1 mouse cellular context compared by ENCODE assay signal in the genomic region with DNA sequence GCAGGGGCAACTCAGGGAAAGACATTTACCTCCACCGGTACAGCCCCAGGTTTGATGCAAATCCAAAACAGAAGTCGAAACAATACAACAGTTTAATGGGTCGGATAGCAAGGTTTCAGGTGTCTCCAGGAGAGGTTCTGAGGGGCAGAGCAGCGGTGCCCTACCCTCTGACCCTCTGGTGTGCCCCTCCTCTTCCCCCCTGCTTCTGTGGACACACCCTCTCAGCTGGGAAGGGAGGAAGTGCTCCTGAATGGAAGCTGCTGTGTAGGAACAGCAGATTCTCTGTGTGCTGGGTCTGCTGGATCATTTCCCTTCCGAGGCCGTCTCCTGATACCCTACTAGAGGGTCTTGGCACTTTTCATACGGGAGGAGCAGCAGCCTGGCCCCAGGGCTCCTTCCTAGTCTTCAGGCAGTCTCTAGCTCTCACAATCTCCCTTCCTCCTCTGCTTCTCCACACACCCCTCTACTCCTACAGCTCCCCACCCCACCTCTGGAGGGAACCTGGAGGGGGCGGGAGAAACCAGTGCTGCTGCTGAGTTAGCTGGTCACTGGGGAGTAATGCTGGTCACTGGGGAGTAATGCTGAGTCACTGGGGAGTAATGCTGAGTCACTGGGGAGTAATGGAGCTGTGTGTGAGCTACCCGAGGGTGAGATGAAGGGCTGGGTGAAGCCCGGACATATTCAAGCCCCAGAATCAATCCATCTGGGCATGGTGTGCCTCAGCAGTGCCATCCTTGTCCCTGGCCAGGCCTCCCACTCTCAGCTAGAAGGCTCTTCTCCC.
TF ChIP-seq lines count a peak whose summit lies in the region.

No protein-coding gene starts in this region.

TF ChIP-seq in MEL, 35 proteins besides CTCF, POLR2A, EP300 and RAD21:
- TF ChIP-seq MAFK (IDR thresholded peaks at IDR 0.05; ENCODE audit: borderline replicate concordance, low read depth, low read length) (peak; percentile 38; the same call in 1 of the 2 replicates), E2F4 (IDR thresholded peaks at IDR 0.05; ENCODE audit: borderline replicate concordance, low read depth, low read length) (no peak), GABPA (IDR thresholded peaks at IDR 0.05; ENCODE audit: low read depth, low read length) (peak; percentile 82), MAZ (IDR thresholded peaks at IDR 0.05; ENCODE audit: low read depth, low read length) (no peak), UBTF (IDR thresholded peaks at IDR 0.05; ENCODE audit: borderline replicate concordance, insufficient read depth, low read depth, low read length) (no peak), JUND (IDR thresholded peaks at IDR 0.05; ENCODE audit: low read depth, low read length) (no peak), NRF1 (IDR thresholded peaks at IDR 0.05; ENCODE audit: insufficient read depth, low read depth, low read length, poor library complexity, severe bottlenecking) (no peak), SMC3 (IDR thresholded peaks at IDR 0.05; ENCODE audit: low read depth, low read length) (no peak)
TF ChIP-seq in MEL: peak in this region for 2.
